Mouse (Mus musculus) cerebellum, postnatal 14 days (tissue): Measurements from ENCODE around the gene Ppif.
A peak's percentile ranks its signal among the peaks of the same experiment; 100 is the strongest.

Source experiments
- DNase-seq, 2 experiments: peaks; one replicate each; pipeline ENCODE4 v3.0.0; 2021; ENCODE audit warnings: mixed read lengths in 2 of 2

The Ppif gene

DNA sequence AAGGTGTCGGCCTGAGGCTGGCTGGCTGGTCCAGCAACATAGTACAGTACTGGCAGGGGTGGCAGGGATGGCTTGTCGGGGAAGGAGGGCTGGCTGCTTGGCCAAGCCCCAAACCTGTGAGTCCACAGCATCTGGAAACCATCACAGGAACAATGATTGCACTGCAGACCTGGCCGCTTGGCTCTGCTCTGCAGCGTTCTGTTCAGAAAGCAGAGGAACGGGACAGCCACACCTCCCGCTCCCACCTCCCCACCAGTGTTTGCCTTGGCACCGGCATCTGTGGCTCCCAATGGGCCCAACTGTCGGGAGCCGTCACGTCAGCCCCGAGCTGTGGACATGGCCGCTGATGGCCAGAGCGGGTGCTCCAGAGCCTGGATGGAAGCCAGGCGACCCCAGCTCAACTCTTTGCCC lies 44.6 kb downstream of the Ppif start:
- DNase-seq, result peak; percentile 31 to 43

GRCm38 (mm10) chr14:25739957-25740565 lies 46.1 kb downstream of the Ppif start:
- peak; percentile 54 to 65 for DNase-seq

GRCm38 (mm10) chr14:25741211-25741610 lies 47.3 kb downstream of the Ppif start:
- no peak for DNase-seq

DNA sequence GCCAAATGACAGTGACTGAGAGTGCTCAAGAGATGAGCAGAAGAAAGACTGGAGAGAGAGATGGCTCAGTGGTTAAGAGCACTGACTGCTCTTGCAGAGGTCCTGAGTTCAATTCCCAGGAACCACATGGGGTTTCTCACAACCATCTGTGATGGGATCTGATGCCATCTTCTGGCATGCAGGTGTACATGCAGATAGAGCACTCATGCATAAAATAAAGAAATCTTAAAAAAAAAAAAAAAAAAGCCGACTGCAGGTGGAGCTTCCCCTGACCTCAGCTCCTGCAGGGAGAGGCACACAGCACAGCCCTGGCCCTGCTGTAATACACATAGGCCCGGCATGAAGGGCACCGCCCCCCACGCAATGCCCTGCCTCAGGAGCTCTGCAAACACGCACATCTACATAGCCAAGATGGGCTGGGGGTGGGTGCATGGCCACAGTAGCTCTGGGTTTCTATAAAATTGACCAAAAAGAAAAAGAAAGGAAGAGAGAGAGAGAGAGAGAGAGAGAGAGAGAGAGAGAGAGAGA lies 48.0 kb downstream of the Ppif start:
- DNase-seq, result no peak

DNA sequence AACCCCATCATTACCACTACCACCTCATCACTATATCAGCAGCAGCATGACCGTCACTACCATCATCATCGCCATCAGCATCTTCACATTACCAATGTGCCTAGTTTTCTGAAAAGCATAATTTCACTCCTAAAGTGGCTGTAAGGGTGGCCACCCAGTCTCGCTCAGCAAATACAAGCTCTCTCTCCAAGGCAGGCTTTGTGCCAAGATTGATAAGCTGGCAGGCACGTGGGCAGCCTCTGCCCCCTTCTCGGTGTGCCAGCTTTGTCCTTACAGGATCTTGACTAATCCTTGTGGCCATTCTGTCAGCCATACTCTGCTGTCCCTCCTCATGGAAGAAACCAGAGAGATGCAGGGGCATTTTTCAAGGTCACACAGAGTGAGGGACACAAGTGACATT lies 49.0 kb downstream of the Ppif start:
- DNase-seq, result no peak

GRCm38 (mm10) chr14:25745365-25746184 lies 51.6 kb downstream of the Ppif start:
- DNase-seq, result no peak

GRCm38 (mm10) chr14:25746371-25746770 lies 52.4 kb downstream of the Ppif start:
- DNase-seq, result no peak

- no peak for DNase-seq
These were observed 53.3 kb downstream of the Ppif start for GRCm38 (mm10) chr14:25746971-25747945.

- DNase-seq, result no peak
These were observed 54.2 kb downstream of the Ppif start for GRCm38 (mm10) chr14:25747996-25748756.

GRCm38 (mm10) chr14:25749143-25749909 lies 55.4 kb downstream of the Ppif start:
- DNase-seq, result no peak
